Mouse (Mus musculus) heart, postnatal 0 days (tissue): ENCODE measurements at regions not wholly inside any gene's neighbourhood (a gene's known extent, or its start where the extent isn't known, plus 50 kb on each side); places are given as distances from the start of the nearest gene placed in this dataset.

ENCODE experiments used
- CTCF ChIP-seq: IDR thresholded peaks from 2 replicates; pipeline ENCODE4 v1.5.1; 2016; ENCODE audit warnings: antibody characterized with exemption, control low read depth, low read depth
- EP300 ChIP-seq: IDR thresholded peaks from 2 replicates; pipeline ENCODE4 v1.6.1; 2016; ENCODE audit warnings: antibody characterized with exemption, low read depth

DNA sequence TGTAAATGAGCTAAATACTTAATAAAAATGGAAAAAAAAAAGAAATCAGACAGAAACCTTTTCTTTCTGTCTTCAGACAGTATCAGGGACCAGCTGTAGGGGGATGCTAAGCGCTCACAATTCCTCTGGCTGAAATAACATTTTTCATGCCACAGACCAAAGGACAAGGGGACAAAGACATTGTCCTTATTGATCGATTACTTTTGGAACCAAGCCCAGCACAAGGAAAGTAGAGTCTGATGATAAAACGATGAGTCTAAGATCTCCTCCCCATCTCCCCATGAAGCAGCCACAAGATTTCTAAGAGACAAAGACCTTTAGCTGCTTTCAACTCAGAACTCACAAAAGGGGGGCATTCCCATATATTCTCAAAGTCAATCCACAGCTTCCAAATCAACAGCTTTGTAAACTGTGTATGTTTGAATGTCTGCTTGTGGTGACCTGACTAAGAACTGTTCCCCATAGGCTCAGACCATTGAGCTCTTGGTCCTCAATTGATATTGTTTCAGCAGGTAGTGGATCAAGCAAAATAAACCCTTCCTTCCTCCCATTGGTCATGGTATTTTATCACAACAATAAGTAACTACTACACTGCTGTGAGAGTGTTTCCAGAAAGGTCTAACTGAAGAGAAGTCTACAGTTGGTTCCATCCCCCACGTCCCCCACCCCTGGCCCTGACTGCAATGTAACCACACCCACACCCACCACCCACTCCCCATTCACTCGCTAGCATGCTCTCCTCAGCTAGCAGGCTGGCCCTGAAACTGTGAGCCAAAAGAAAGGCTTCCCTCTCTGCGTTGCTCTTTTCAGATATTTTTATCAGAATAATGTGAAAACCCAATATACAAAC lies 331.4 kb upstream of the Spred2 start:
- TF ChIP-seq CTCF: no peak
- no peak for TF ChIP-seq EP300
